Mouse (Mus musculus) gastrocnemius, adult 2 months (tissue): ENCODE measurements around the gene Ptges2. TPM values are rescaled to one million over a fixed set of nuclear protein-coding genes. Genes with fewer than 3 reads are reported as not detected.

Source experiments
- DNase-seq: peaks from one replicate; pipeline ENCODE4 v3.0.0; 2022
- H3K27ac ChIP-seq: fragments of 200-600 bp; 2 replicates; pipeline ENCODE4 v1.8.1; 2022; ENCODE audit warnings: mild to moderate bottlenecking
- H3K4me3 ChIP-seq: fragments of 200-600 bp; 2 replicates; pipeline ENCODE4 v1.8.1; 2022; ENCODE audit warnings: mild to moderate bottlenecking, moderate library complexity
- CTCF ChIP-seq: fragments of 200-600 bp; IDR thresholded peaks from 2 replicates; pipeline ENCODE4 v1.8.1; 2022; ENCODE audit warnings: antibody characterized with exemption, mild to moderate bottlenecking, moderate library complexity
- intact Hi-C: fragments of 180-260 bp; cut with DNase I; formaldehyde crosslinking; loops from one replicate; pipeline ENCODE4 v1.15.1; 2025
- total RNA-seq, 2 experiments: library from RNA; stranded (reverse); gene quantifications; 2 replicates each; pipeline ENCODE4 v1.2.3; 2021

The Ptges2 gene
- total RNA-seq, 2 experiments from 2014 or later = 34.7 to 51.1 TPM

GRCm38 (mm10) chr2:32381141-32381774 lies 14.4 kb upstream of the Ptges2 start:
- Histone ChIP-seq H3K4me3 (peak overlapping the region; percentile 93), H3K27ac (peak overlapping the region; percentile 90)
- TF ChIP-seq CTCF = no peak
- peak; percentile 43 for DNase-seq
- intact Hi-C loops = no loop called here

GRCm38 (mm10) chr2:32381775-32382223 lies 13.9 kb upstream of the Ptges2 start, which contains the start of gene 1110008P14Rik:
Gene 1110008P14Rik, minus strand, starts transcription at chr2:32381938.
- TF ChIP-seq CTCF = no peak
- DNase-seq = peak; percentile 98
- intact Hi-C loops = no loop called here
- Histone ChIP-seq H3K27ac (peak within 1 kb of the TSS; percentile 90), H3K4me3 (peak within 1 kb of the TSS; percentile 93)

DNA sequence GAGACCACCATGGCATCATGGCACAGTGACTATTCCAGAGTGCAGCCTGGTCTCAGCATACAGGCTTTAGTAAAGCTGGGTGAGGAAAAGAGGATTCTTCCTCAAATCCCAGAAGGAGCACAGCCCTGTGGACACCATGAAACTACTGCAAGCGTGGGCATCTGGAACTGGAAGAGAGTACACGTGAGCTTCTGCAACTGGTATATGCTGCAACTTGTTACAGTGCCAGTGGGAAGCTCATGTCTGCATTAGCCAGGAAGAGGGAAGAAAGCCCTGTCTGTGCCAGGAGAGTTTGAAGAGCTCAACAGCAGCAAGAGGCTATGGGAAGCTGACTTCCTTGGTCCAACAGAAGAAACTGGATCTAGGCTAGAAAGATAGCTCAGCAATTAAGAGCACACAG lies 13.0 kb upstream of the Ptges2 start:
- Histone ChIP-seq H3K27ac (0 out of 2 replicates have a peak overlapping the region, but pooled peaks have one; percentile 90), H3K4me3 (no peak overlapping the region)
- intact Hi-C loops = no loop called here
- DNase-seq = no peak
- no peak for TF ChIP-seq CTCF

DNA sequence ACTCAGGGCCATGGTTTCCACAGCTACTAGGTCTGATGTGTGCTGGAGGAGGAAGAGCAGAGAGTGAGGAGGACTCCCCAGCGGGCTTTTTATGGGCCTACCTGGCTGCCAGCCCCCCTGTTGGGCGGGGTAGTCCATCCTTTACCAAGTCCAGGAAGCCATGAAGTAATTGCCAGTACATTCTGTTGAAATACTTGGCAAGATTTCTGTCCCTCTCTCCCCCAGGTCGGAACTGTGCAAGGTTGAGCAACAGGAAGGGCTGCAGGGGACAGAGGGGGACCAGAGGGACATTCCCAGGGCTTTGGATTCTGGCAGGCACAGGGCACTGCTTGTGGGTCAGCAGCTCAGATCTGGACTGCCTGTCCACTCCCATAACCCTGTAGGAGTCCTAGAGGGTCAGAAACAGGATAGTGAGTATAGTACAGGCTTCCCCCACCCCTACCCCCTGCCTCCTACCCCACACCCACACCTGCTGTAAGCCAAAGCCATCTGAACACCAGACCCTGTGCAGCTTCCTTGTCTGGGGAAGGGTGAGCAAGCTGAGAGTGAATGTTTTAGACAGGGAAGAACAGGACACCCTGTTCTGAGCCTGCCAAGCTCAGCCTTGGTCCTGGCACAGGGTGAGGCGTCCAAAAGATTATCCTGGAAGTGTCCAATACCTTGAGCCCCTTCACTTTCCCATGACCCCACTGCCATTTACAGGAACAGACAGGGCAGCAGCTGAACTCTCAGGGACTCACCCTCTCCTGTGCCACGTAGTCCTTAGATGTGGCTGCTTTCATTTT lies 7.8 kb upstream of the Ptges2 start, which contains the start of gene Lcn2:
TSS of gene Lcn2 (minus strand) at position 547 of the 785 bp plus-strand sequence.
- no peak within 1 kb of the TSS for H3K4me3 ChIP-seq
- intact Hi-C loops = no loop called here
- no peak for TF ChIP-seq CTCF

GRCm38 (mm10) chr2:32389157-32389556 lies 6.5 kb upstream of the Ptges2 start:
- no peak for TF ChIP-seq CTCF
- no peak overlapping the region for H3K27ac ChIP-seq
- no peak overlapping the region for H3K4me3 ChIP-seq
- intact Hi-C loops = no loop called here
- no peak for DNase-seq

More for the DNA sequence above, 7.8 kb upstream of the Ptges2 start, which contains the start of gene Lcn2:
- no peak for DNase-seq
- peak within 1 kb of the TSS; percentile 40 for H3K27ac ChIP-seq

DNA sequence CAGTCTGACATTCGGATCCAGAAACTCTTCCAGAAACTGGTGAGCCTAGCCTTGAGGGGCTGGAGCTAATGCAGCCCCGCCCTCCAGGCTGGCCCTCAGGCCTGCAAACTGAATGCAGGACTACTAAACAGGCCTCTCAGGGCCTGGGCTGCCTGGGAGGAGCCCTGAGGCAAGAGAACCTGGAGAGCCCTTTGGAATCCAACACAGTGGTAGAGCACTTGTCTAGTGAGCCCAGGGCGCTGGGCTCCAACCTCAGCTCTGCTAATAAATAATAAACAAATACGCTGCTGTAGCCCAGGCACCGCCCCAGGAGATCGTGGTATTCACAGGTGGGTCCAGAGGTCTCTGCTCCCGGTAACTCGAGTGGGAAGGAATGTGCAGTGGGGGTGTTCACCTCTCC lies 4.8 kb upstream of the Ptges2 start:
- intact Hi-C loops = no loop called here
- H3K4me3 ChIP-seq = no peak overlapping the region
- no peak for DNase-seq
- no peak for TF ChIP-seq CTCF
- H3K27ac ChIP-seq = no peak overlapping the region

DNA sequence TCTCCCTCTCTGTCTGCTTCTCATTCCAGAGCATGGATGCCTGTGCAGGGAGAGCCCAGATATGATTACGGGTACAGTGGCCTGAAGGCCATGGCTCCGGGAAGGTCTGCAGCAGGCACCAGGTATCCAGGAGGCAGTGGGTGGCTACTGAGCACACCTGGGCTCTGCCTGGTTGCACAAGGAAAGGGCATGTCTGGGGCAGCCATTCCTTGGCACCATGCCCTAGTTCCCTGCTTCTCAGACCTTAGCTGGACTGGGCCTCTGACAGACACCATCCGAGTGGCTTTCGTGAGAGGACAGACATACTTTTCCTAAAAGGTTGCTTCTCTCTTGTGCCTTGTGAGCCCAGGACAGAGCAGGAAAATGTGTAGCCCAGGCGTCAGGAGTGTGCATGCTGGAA lies 3.6 kb upstream of the Ptges2 start:
- no peak overlapping the region for H3K27ac ChIP-seq
- DNase-seq = peak; percentile 20
- no peak overlapping the region for H3K4me3 ChIP-seq
- TF ChIP-seq CTCF = no peak
- intact Hi-C loops = no loop called here

DNA sequence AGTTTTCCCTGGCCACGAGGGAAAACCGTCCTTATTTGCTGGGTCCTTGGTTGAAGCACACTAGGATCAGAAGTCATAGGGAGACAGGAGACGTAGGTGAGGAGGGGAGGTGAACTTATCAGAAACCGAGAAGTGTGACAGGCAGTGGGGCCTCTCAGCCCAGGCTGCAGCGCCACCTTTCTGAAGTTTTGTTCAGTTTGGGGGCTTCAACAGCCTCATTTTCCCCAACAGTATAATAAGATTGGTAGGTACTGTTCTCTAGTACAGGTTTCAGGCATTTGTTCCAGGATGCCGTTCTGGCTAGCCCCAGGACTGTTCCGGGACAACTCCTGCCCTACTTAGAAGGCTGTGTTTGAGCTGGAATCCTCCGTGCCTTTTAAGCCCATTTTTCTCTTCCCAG lies 723 bp upstream of the Ptges2 start:
- peak; percentile 60 for TF ChIP-seq CTCF
- H3K4me3 ChIP-seq = peak overlapping the region; percentile 98
- peak; percentile 39 for DNase-seq
- H3K27ac ChIP-seq = peak overlapping the region; percentile 98
- intact Hi-C loops = loop anchor here (5.0 kb wide), 1 partner anchor 88 kb away; no protein-coding TSS in a partner anchor

DNA sequence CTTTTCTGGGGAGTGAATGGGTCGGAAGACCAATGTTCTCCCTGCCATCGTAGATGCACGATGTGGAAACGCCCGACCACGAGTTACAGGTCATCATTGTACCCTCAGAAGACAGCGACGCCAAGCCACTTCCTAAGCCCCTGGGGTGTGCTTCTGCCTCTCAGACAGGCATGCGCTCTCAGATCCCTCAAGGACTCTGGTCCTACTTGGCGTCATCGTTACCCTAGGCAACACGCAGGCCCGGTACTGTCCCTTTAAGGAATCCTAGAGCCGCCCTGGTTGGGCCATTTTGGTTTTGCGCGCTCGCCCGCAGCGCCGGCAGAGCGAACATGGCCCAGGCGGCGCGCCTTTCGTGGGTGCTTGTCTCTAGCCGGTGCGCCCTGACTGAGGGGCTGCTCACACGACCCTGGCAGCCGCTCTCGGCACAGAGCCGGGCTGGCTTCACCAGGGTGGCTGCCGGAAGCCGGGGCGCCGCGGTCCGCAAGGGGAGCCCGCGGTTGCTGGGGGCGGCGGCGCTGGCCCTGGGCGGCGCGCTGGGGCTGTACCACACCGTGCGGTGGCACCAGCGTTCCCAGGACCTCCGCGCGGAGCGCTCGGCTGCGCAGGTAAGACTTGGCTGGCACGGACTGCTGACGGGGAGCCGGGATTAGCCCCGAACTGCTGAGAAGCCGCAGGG lies 388 bp downstream of the Ptges2 start:
- Histone ChIP-seq H3K4me3 (peak overlapping the region; percentile 98), H3K27ac (peak overlapping the region; percentile 98)
- peak; percentile 93 for DNase-seq
- intact Hi-C loops = loop anchor here (5.0 kb wide), 1 partner anchor 89 kb away; no protein-coding TSS in a partner anchor
- no peak for TF ChIP-seq CTCF

- Histone ChIP-seq H3K27ac (peak overlapping the region; percentile 98), H3K4me3 (peak overlapping the region; percentile 98)
- no peak for DNase-seq
- no peak for TF ChIP-seq CTCF
- intact Hi-C loops = loop anchor here (5.0 kb wide), 1 partner anchor 89 kb away; no protein-coding TSS in a partner anchor
Measured at GRCm38 (mm10) chr2:32396695-32397094, 999 bp downstream of the Ptges2 start.

GRCm38 (mm10) chr2:32404663-32405062 lies 9.0 kb downstream of the Ptges2 start:
- H3K27ac ChIP-seq = no peak overlapping the region
- intact Hi-C loops = loop anchor here (1.0 to 5.0 kb wide), 3 partner anchors 48 to 162 kb away; partner anchors contain the start of genes Naif1 and Slc25a25
- peak; percentile 100 for TF ChIP-seq CTCF

GRCm38 (mm10) chr2:32407144-32407824 lies 11.6 kb downstream of the Ptges2 start:
- TF ChIP-seq CTCF = no peak
- intact Hi-C loops = loop anchor here (5.0 kb wide), 1 partner anchor 45 kb away; the partner anchor contains the start of genes Naif1 and Slc25a25

More at GRCm38 (mm10) chr2:32404663-32405062, 9.0 kb downstream of the Ptges2 start:
- no peak overlapping the region for H3K4me3 ChIP-seq
- peak; percentile 93 for DNase-seq

More at GRCm38 (mm10) chr2:32407144-32407824, 11.6 kb downstream of the Ptges2 start:
- H3K4me3 ChIP-seq = no peak overlapping the region
- H3K27ac ChIP-seq = no peak overlapping the region
- DNase-seq = no peak
